Mouse (Mus musculus): ENCODE measurements around the gene Gm37240. TPM values are rescaled to one million over a fixed set of nuclear protein-coding genes. Genes with fewer than 3 reads are reported as not detected.

The Gm37240 gene
- polyA plus RNA-seq, 1 experiment = not detected

DNA sequence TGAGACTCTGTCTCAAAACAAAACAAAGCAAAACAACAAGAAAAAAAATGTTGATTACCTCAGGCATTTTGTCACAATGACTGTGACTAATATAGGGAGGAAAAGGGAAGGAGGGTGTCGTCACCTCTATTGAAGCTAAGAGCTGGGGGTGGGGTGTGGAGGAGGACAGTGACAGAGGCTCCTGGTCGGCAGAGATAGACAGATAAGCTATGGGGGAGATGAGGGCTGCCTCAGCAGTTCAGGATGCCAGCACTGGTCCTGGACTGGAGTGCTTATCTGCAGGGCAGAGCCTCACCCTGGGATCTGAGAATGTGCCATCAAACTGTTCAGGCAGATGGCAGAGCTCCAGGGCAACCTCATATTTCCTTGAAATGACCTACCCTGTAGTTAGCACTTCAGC is 1115.3 kb downstream of the Gm37240 start:
- peak; percentile 90 for TF ChIP-seq GATA1 (IDR thresholded peaks at IDR 0.05; ENCODE audit: low read length)

DNA sequence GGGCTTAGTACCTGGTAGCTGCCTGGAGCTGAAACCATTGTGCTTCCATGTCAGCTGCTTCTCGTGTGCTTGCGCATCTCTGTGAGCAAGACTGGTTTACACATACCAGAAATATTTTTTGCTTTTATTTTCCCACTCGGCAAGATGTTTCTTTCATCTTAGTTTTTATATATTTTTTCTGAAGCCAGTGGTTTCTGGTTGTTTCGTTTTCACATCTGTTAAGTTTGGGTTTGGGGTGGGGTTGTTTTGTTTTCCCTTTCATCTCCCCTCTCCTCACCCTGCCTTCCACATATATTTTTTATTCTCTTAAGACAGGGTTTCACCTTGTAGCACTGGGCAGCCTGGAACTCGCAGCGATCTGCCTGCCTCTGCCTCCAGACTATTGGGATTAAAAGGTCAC is 1116.8 kb downstream of the Gm37240 start:
- no peak for TF ChIP-seq GATA1 (IDR thresholded peaks at IDR 0.05; ENCODE audit: low read length)

DNA sequence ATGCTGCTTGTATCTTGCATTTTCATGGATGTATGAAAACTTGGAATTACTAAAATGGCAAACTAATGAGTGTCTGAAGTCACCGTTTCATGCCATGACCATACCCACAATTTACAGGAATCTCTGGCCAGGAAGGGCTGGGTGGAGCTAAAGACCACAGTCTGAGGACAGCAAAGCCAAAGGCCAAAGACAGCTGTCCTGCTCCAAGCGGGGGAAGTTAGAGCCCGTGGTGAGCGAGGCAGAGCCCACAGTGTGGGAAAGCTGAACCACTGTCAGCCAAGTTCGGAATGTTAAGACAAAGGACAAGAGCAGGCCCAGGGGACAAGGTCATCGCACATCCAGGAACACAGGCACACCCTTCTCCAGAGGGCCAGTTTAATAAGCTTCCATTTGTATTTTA is 1117.9 kb downstream of the Gm37240 start:
- no peak for TF ChIP-seq GATA1 (IDR thresholded peaks at IDR 0.05; ENCODE audit: low read length)

DNA sequence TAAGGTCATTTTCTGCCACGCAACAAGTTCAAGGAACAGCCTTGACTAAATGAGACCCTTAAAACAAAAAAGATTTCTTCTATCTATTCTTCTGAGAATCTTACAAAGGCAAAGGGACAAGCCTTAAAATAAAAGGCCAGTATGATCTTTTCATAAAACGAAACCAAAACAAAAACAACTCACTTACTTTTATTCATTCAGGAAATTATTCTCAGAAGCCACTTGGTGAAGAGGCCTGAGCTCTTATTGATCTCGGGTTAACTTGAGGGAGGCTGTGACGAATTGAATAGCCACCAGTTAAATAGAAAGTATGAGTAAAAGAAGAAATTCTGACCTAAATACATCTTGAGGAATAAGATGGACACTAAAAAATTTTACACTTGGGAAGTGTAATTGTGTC is 1118.4 kb downstream of the Gm37240 start:
- no peak for TF ChIP-seq GATA1 (IDR thresholded peaks at IDR 0.05; ENCODE audit: low read length)

DNA sequence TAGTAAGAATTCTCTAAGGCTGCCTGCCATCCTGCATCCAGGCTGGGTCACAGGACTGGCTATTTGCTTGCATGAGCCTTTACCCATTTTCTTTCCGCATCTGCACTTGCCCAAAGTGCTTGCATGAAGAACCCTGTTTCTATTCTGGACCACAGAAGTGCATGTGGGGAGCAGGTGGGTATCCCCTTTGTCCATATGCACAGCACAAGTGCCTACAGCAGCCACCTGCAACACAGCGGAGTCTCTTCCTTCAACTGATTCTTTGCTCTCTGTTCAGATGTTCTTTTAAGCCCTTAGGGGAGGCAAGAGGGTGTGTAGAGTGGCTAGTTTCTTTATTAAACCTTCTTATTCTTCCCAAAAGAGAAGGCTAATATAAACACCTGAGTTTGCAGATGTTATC is 1133.5 kb downstream of the Gm37240 start:
- TF ChIP-seq GATA1 (IDR thresholded peaks at IDR 0.05; ENCODE audit: low read length) = no peak

DNA sequence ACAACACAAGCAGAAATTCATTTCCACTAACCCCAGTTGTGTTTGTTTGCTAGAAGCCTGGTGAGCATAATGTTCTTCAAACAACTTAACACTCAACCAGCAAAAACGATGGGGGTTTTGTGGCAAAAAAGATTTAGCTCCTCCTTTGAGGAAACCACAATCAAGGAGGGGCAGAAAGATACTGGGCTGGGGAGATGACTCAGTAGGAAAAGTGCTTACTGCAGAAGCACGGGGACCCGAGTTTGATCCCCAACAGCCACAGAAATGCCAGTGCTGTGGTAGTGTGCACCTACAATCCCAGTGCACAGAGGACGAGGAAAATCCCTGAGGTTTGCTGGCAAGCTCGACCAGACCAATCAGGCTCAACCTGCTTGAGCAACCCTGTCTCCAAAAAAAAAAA is 1138.1 kb downstream of the Gm37240 start:
- peak; percentile 65 for TF ChIP-seq GATA1 (IDR thresholded peaks at IDR 0.05; ENCODE audit: low read length)

DNA sequence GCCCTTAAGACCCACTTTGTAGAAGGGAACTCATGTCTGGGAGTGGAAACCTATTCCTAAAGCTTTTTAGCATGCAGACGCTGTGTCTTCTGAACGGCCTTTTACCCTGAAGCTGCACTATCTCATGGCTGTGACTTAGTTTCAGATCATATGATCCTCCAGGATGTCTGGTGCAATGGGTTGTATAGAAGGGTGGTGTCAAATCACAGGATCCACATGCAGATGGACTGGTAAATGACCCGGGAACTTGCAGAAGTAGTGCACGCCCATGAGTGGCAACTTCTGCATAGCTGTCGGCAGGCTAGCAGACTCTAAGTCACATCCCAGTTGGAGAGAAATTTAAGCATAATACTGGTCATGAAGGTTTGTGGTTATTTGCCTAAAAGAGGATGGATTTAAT is 1139.2 kb downstream of the Gm37240 start:
- no peak for TF ChIP-seq GATA1 (IDR thresholded peaks at IDR 0.05; ENCODE audit: low read length)

DNA sequence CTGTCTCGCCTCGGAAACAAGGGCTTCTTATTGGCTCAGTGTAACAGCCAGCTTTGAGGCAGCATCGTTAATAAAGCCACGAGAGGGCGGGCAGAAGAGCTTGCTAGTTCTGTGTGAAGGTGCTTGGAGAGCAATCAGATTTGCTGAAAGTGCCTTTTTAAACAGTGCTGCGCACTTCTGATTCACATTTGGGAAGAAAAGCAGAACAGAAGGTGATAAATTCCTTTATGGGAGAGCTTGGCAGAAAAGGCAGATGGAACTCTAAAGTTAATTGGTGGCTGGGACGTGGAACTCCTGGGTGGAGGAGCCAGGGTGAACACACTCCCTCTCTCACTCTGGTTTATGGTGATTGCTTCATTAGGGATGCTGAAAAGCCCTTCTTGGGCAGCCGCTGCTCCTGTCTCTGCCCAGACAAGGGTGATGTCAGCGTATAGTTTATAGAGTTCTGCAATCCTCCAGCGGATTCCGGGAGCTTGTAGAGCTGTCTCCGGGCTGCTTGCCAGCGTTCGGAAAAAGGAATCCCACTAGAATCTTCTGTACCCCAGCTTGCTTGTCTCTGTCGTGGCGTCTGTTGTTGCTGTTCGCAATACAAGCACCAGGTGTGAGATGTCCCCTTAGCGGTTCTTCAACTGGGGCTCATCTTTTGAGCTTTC is 1141.7 kb downstream of the Gm37240 start:
- no peak for TF ChIP-seq GATA1 (IDR thresholded peaks at IDR 0.05; ENCODE audit: low read length)

DNA sequence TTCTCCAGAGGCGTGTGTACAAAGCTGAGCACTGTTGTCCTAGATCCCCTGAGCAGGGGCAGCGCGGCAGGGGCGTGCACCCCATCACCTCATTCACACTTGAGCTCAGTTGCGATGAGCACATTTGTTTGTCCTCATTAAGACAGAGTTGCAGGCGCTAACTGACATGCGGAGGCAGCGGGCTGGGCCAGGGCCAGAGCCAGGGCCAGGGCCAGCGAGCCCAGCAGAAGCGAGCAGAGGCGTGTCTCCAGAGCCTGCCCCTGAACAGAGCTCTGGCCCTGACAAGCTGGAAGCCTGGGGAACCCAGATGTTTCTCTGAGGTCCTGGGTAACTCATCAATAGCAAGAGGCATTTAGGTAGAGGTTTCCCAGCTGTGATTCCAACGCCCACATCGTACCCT is 1142.6 kb downstream of the Gm37240 start:
- no peak for TF ChIP-seq GATA1 (IDR thresholded peaks at IDR 0.05; ENCODE audit: low read length)

DNA sequence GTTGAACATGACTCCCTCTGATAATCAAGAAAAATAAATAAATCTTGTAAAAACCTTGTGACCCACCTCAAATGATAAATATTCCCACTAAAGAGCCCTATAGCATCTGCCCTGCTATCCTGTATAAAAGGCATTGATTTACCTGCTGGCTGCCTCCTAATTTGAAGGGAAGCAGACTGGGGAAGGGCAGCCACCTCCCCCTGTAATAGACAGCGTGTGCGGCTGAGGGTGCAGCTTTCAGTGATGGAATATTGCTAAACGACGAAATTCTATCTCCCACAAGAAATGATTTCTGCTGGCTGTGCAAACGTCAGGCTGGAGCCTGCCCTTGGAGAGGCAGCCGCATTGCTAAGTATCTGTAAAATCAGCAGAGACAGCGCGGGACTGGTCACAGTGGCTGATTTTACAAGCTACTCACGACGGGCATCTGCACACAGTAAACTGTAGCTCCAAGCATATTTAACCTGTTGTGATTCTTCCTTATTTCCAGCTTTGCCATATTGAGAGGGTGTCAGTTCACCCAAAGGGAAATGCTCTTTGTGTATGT is 1147.2 kb downstream of the Gm37240 start:
- TF ChIP-seq GATA1 (IDR thresholded peaks at IDR 0.05; ENCODE audit: low read length) = no peak

DNA sequence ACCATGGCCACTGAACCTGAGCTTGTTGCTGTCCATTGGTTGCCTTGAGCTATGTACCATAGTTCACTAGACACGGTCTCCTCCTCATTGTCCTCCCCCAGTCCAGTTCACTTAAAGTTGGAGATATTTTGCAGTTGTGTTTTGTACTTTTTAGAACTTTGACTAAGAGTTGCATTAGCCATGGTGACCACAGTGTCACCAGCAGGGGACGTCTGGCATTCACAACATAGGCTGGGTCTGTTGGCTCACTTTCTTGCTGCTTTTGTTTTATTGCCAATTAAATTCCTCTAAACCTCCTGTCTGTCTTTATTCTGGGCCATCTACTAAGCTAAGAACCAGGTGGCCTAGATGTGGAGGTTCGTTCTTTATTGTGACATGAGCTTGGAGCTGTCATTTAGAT is 1150.2 kb downstream of the Gm37240 start:
- no peak for TF ChIP-seq GATA1 (IDR thresholded peaks at IDR 0.05; ENCODE audit: low read length)

DNA sequence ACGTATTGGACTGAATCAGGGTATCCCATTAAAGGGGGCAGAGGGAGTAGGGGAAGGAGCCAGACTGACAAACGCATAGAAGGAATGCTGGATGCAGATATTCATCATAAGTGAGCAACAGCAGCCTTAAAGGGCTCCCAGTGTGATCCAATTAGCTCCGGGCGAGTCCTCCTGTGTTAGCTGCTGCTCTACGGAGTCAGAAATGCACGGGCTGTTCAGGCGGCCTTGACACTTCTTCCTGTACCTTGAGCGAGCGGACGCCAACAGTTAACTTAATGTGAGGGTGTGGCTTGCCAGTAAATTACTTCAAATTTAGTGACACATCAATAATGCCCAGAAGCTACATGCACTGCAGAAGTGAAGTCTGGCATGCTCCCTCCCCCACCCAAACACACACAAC is 1151.6 kb downstream of the Gm37240 start:
- TF ChIP-seq GATA1 (IDR thresholded peaks at IDR 0.05; ENCODE audit: low read length) = no peak

DNA sequence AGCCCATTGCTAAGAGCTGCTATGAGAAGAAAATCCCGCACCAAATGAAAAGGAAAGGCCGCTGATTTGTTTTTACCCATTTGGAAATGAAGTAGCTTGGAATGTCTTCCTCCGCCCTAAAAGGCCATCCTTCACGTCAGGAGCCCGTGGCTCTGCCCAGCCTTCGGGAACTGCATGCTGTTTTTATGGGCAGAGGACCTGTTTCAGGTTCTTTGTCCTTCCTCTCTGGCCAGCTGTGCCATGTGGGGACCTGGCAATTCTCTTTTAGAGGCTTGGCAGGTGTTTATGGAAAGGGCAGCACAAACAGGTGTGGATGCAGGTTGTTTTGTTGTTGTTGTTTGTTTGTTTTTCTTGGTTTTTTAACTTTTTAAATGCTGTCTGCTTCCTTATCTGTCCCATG is 1154.8 kb downstream of the Gm37240 start:
- no peak for TF ChIP-seq GATA1 (IDR thresholded peaks at IDR 0.05; ENCODE audit: low read length)

DNA sequence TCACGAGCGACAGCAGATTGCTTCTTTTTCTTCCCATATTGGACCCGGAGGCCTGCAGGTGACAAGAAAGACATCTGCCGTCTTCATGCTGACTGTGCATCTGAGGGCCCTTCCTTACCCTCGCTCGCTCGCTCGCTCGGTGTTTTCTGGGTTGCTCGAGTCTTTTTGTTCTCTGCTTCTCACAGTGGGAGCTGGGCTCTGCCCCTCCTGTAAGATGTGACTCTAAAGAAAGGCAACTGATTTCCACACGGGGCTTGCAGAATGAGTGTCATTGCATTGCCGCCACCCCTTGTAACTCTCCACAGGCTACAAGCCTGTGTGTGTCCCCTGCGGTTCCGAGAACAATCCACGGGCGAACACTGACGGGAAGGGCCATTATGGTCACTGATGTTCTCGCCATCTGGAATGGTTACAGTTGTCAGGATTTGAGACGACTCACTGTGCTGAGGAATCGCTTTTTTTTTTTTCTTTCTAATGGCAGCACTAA is 1155.3 kb downstream of the Gm37240 start:
- no peak for TF ChIP-seq GATA1 (IDR thresholded peaks at IDR 0.05; ENCODE audit: low read length)

DNA sequence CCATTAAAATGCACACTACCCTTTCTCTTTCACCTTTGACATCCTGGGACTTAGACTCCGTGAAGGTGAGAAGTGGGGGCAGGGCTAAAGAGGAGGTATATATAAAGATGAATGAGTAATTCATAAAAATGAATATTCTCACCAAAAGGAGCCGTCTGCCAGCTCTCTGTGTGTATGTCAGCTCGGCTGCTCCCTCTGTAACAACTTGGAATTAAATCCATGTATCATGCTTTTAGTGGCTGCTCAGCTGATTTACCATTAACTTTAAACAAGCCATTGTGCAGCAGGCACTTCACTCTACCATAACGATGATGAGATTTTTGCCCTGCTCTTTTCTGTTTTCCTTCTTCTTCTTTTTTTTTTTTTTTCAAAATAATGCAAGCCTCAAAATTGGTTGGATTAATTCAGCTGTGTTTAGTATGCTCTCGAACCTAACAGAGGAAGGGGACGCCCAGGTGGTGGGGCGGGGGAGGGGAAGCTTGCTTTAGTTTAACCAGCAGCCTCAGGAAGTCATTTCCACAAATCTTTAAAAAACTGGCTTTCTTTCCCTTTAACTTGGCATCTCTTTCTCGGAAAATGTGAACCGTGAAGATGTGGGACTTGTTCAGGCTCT is 1155.8 kb downstream of the Gm37240 start:
- TF ChIP-seq GATA1 (IDR thresholded peaks at IDR 0.05; ENCODE audit: low read length) = no peak

DNA sequence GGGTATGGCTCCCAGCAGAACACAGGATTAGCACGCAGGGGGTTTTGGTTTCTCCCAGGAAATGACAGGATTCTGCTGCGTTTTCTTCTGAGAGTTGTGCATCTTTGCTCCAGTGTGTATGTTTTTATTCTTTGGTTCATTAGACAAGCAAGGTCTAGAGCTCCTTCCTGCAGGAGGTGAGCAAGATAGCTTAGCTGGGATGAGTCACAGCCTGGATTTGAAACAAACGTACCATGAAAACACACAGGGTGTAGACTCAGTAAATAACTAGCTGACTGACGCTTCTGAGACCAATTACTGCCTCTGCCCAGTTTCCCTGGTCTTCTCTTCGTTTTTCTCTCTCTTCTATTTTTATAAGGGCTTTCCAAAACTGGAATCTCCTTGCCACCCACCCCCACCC is 1156.3 kb downstream of the Gm37240 start:
- no peak for TF ChIP-seq GATA1 (IDR thresholded peaks at IDR 0.05; ENCODE audit: low read length)

DNA sequence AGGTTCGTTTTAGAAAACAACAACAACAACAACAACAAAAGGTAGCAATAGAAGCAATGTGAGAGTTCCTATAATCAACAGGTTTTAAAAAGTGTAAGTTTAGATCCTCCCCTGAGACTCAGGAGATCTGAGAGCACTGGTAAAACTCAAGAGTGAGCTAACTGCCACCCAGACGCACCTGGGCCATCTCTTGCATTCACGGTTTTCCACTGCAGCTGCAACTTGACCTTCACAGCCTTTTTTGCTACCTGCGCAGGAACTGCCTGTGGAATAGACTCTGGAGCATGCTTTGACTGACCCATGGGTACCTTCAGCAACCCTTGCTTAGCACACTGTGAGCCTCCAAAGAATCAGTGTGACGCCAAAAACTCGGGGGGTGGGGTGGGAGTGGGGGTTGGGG is 1157.5 kb downstream of the Gm37240 start:
- no peak for TF ChIP-seq GATA1 (IDR thresholded peaks at IDR 0.05; ENCODE audit: low read length)

All from G1E-ER4 (cell line).